Mouse (Mus musculus): ENCODE measurements around the gene Ern2. TPM values are rescaled to one million over a fixed set of nuclear protein-coding genes. Genes with fewer than 3 reads are reported as not detected.
A peak's percentile ranks its signal among the peaks of the same experiment; 100 is the strongest.

Gene Ern2
- polyA plus RNA-seq, 1 experiment from 2014 or later, result 28.5 TPM

- peak; percentile 79; the same call in 1 of the 2 replicates for ATAC-seq (ENCODE audit: insufficient read depth, low FRiP score)
- Histone ChIP-seq H3K36me3 (ENCODE audit: control insufficient read depth, insufficient read depth, low read length) (no peaks in the 10 kb centered on the region), H3K4me3 (replicated peaks; ENCODE audit: low read length) (no peak overlapping the region), H3K9ac (ENCODE audit: low read length) (no peak overlapping the region), H3K27me3 (ENCODE audit: control insufficient read depth, insufficient read depth, low read length) (no peaks in the 10 kb centered on the region), H3K9me3 (replicated peaks; ENCODE audit: control insufficient read depth, low read length) (no peaks in the 10 kb centered on the region), H3K4me2 (ENCODE audit: low read depth, low read length) (no peak overlapping the region), H3K27ac (ENCODE audit: low read length) (0 out of 2 replicates have a peak overlapping the region, but pooled peaks have one; percentile 44), H3K4me1 (ENCODE audit: control insufficient read depth, insufficient read depth, low read length) (peaks cover 3% of the 10 kb centered on the region; the same call in 1 of the 2 replicates)
- WGBS, result 36% methylated on average over 2 of the region's 2 CpGs
Measured at GRCm38 (mm10) chr7:122203936-122204335, 17.9 kb upstream of the Ern2 start.

GRCm38 (mm10) chr7:122199296-122199695, 13.3 kb upstream of the Ern2 start:
- WGBS, result 16% methylated on average over 5 of the region's 5 CpGs
- no peak overlapping the region for H3K27ac ChIP-seq (ENCODE audit: low read length)
- no peak overlapping the region for H3K4me3 ChIP-seq (replicated peaks; ENCODE audit: low read length)
- H3K36me3 ChIP-seq (ENCODE audit: control insufficient read depth, insufficient read depth, low read length), result no peaks in the 10 kb centered on the region
- no peaks in the 10 kb centered on the region for H3K9me3 ChIP-seq (replicated peaks; ENCODE audit: control insufficient read depth, low read length)
- H3K9ac ChIP-seq (ENCODE audit: low read length), result no peak overlapping the region
- no peak for ATAC-seq (ENCODE audit: insufficient read depth, low FRiP score)
- no peaks in the 10 kb centered on the region for H3K27me3 ChIP-seq (ENCODE audit: control insufficient read depth, insufficient read depth, low read length)
- no peak overlapping the region for H3K4me2 ChIP-seq (ENCODE audit: low read depth, low read length)
- peaks cover under 1% of the 10 kb centered on the region; the same call in 1 of the 2 replicates for H3K4me1 ChIP-seq (ENCODE audit: control insufficient read depth, insufficient read depth, low read length)

GRCm38 (mm10) chr7:122197306-122197705, 11.3 kb upstream of the Ern2 start:
- Histone ChIP-seq H3K9ac (ENCODE audit: low read length) (no peak overlapping the region), H3K27me3 (ENCODE audit: control insufficient read depth, insufficient read depth, low read length) (no peaks in the 10 kb centered on the region), H3K36me3 (ENCODE audit: control insufficient read depth, insufficient read depth, low read length) (no peaks in the 10 kb centered on the region), H3K4me3 (replicated peaks; ENCODE audit: low read length) (no peak overlapping the region), H3K4me1 (ENCODE audit: control insufficient read depth, insufficient read depth, low read length) (no peaks in the 10 kb centered on the region), H3K4me2 (ENCODE audit: low read depth, low read length) (no peak overlapping the region), H3K27ac (ENCODE audit: low read length) (no peak overlapping the region), H3K9me3 (replicated peaks; ENCODE audit: control insufficient read depth, low read length) (no peaks in the 10 kb centered on the region)
- ATAC-seq (ENCODE audit: insufficient read depth, low FRiP score), result no peak
- WGBS, result 36% methylated on average over 4 of the region's 4 CpGs

- H3K4me1 ChIP-seq (ENCODE audit: control insufficient read depth, insufficient read depth, low read length), result no peaks in the 10 kb centered on the region
- H3K9me3 ChIP-seq (replicated peaks; ENCODE audit: control insufficient read depth, low read length), result no peaks in the 10 kb centered on the region
- H3K27ac ChIP-seq (ENCODE audit: low read length), result no peak overlapping the region
- H3K4me3 ChIP-seq (replicated peaks; ENCODE audit: low read length), result no peak overlapping the region
- H3K9ac ChIP-seq (ENCODE audit: low read length), result no peak overlapping the region
- H3K27me3 ChIP-seq (ENCODE audit: control insufficient read depth, insufficient read depth, low read length), result no peaks in the 10 kb centered on the region
- WGBS, result 72% methylated on average over 9 of the region's 9 CpGs
- no peak for ATAC-seq (ENCODE audit: insufficient read depth, low FRiP score)
- H3K4me2 ChIP-seq (ENCODE audit: low read depth, low read length), result no peak overlapping the region
- no peaks in the 10 kb centered on the region for H3K36me3 ChIP-seq (ENCODE audit: control insufficient read depth, insufficient read depth, low read length)
Measured at GRCm38 (mm10) chr7:122196771-122197170, 10.8 kb upstream of the Ern2 start.

- no peaks in the 10 kb centered on the region for H3K9me3 ChIP-seq (replicated peaks; ENCODE audit: control insufficient read depth, low read length)
- no peak for ATAC-seq (ENCODE audit: insufficient read depth, low FRiP score)
- no peak overlapping the region for H3K4me3 ChIP-seq (replicated peaks; ENCODE audit: low read length)
- no peaks in the 10 kb centered on the region for H3K27me3 ChIP-seq (ENCODE audit: control insufficient read depth, insufficient read depth, low read length)
- no peak overlapping the region for H3K9ac ChIP-seq (ENCODE audit: low read length)
- no peaks in the 10 kb centered on the region for H3K4me1 ChIP-seq (ENCODE audit: control insufficient read depth, insufficient read depth, low read length)
- no peak overlapping the region for H3K27ac ChIP-seq (ENCODE audit: low read length)
- H3K4me2 ChIP-seq (ENCODE audit: low read depth, low read length), result no peak overlapping the region
- H3K36me3 ChIP-seq (ENCODE audit: control insufficient read depth, insufficient read depth, low read length), result no peaks in the 10 kb centered on the region
Measured at GRCm38 (mm10) chr7:122193919-122194318, 7.9 kb upstream of the Ern2 start.

GRCm38 (mm10) chr7:122191097-122191496, 5.1 kb upstream of the Ern2 start:
- WGBS, result 61% methylated on average over 10 of the region's 10 CpGs
- ATAC-seq (ENCODE audit: insufficient read depth, low FRiP score), result no peak
- Histone ChIP-seq H3K36me3 (ENCODE audit: control insufficient read depth, insufficient read depth, low read length) (no peaks in the 10 kb centered on the region), H3K4me3 (replicated peaks; ENCODE audit: low read length) (no peak overlapping the region), H3K9me3 (replicated peaks; ENCODE audit: control insufficient read depth, low read length) (no peaks in the 10 kb centered on the region), H3K9ac (ENCODE audit: low read length) (no peak overlapping the region), H3K27ac (ENCODE audit: low read length) (no peak overlapping the region), H3K4me2 (ENCODE audit: low read depth, low read length) (no peak overlapping the region), H3K27me3 (ENCODE audit: control insufficient read depth, insufficient read depth, low read length) (no peaks in the 10 kb centered on the region), H3K4me1 (ENCODE audit: control insufficient read depth, insufficient read depth, low read length) (no peaks in the 10 kb centered on the region)

- 29% methylated on average over 7 of the region's 7 CpGs for WGBS
- H3K9ac ChIP-seq (ENCODE audit: low read length), result no peak overlapping the region
- H3K27ac ChIP-seq (ENCODE audit: low read length), result no peak overlapping the region
- H3K36me3 ChIP-seq (ENCODE audit: control insufficient read depth, insufficient read depth, low read length), result no peaks in the 10 kb centered on the region
- H3K9me3 ChIP-seq (replicated peaks; ENCODE audit: control insufficient read depth, low read length), result no peaks in the 10 kb centered on the region
- H3K4me1 ChIP-seq (ENCODE audit: control insufficient read depth, insufficient read depth, low read length), result no peaks in the 10 kb centered on the region
- H3K4me2 ChIP-seq (ENCODE audit: low read depth, low read length), result no peak overlapping the region
- ATAC-seq (ENCODE audit: insufficient read depth, low FRiP score), result no peak
- no peak overlapping the region for H3K4me3 ChIP-seq (replicated peaks; ENCODE audit: low read length)
- H3K27me3 ChIP-seq (ENCODE audit: control insufficient read depth, insufficient read depth, low read length), result no peaks in the 10 kb centered on the region
Measured at GRCm38 (mm10) chr7:122189484-122189883, 3.5 kb upstream of the Ern2 start.

GRCm38 (mm10) chr7:122184569-122184968, 1.4 kb downstream of the Ern2 start:
- WGBS, result 51% methylated on average over 5 of the region's 5 CpGs

GRCm38 (mm10) chr7:122180720-122181119, 5.3 kb downstream of the Ern2 start:
- WGBS, result 86% methylated on average over 7 of the region's 7 CpGs
- ATAC-seq (ENCODE audit: insufficient read depth, low FRiP score), result no peak
- H3K27me3 ChIP-seq (ENCODE audit: control insufficient read depth, insufficient read depth, low read length), result no peaks in the 10 kb centered on the region
- no peak overlapping the region for H3K4me3 ChIP-seq (replicated peaks; ENCODE audit: low read length)
- H3K9ac ChIP-seq (ENCODE audit: low read length), result no peak overlapping the region
- H3K4me2 ChIP-seq (ENCODE audit: low read depth, low read length), result no peak overlapping the region
- no peak overlapping the region for H3K27ac ChIP-seq (ENCODE audit: low read length)
- H3K36me3 ChIP-seq (ENCODE audit: control insufficient read depth, insufficient read depth, low read length), result no peaks in the 10 kb centered on the region
- H3K9me3 ChIP-seq (replicated peaks; ENCODE audit: control insufficient read depth, low read length), result no peaks in the 10 kb centered on the region
- H3K4me1 ChIP-seq (ENCODE audit: control insufficient read depth, insufficient read depth, low read length), result no peaks in the 10 kb centered on the region

More at GRCm38 (mm10) chr7:122184569-122184968, 1.4 kb downstream of the Ern2 start:
- Histone ChIP-seq H3K4me1 (ENCODE audit: control insufficient read depth, insufficient read depth, low read length) (no peaks in the 10 kb centered on the region), H3K36me3 (ENCODE audit: control insufficient read depth, insufficient read depth, low read length) (no peaks in the 10 kb centered on the region), H3K9me3 (replicated peaks; ENCODE audit: control insufficient read depth, low read length) (no peaks in the 10 kb centered on the region), H3K27ac (ENCODE audit: low read length) (peak overlapping the region; percentile 8; the same call in 1 of the 2 replicates), H3K4me3 (replicated peaks; ENCODE audit: low read length) (peak overlapping the region; percentile 18), H3K9ac (ENCODE audit: low read length) (no peak overlapping the region), H3K27me3 (ENCODE audit: control insufficient read depth, insufficient read depth, low read length) (no peaks in the 10 kb centered on the region), H3K4me2 (ENCODE audit: low read depth, low read length) (peak overlapping the region; percentile 11)
- ATAC-seq (ENCODE audit: insufficient read depth, low FRiP score), result peak; percentile 89

- no peaks in the 10 kb centered on the region for H3K4me1 ChIP-seq (ENCODE audit: control insufficient read depth, insufficient read depth, low read length)
- WGBS, result 68% methylated on average over 10 of the region's 10 CpGs
- no peak overlapping the region for H3K27ac ChIP-seq (ENCODE audit: low read length)
- no peak overlapping the region for H3K4me3 ChIP-seq (replicated peaks; ENCODE audit: low read length)
- ATAC-seq (ENCODE audit: insufficient read depth, low FRiP score), result no peak
- no peaks in the 10 kb centered on the region for H3K9me3 ChIP-seq (replicated peaks; ENCODE audit: control insufficient read depth, low read length)
- no peaks in the 10 kb centered on the region for H3K27me3 ChIP-seq (ENCODE audit: control insufficient read depth, insufficient read depth, low read length)
- peaks cover 27% of the 10 kb centered on the region for H3K36me3 ChIP-seq (ENCODE audit: control insufficient read depth, insufficient read depth, low read length)
- H3K9ac ChIP-seq (ENCODE audit: low read length), result no peak overlapping the region
- no peak overlapping the region for H3K4me2 ChIP-seq (ENCODE audit: low read depth, low read length)
Measured at GRCm38 (mm10) chr7:122171613-122172012, 14.4 kb downstream of the Ern2 start.

Data from stomach, embryonic 16.5 days (tissue).